Mouse (Mus musculus) lung, postnatal 10 days (tissue): ENCODE results near the gene Fcrlb.
A peak's percentile ranks its signal among the peaks of the same experiment; 100 is the strongest.

Source experiments
- DNase-seq: peaks from one replicate; pipeline ENCODE4 v3.0.0; 2021

Fcrlb gene

GRCm38 (mm10) chr1:170907111-170907455 lies 5.7 kb downstream of the Fcrlb start:
- no peak for DNase-seq

- no peak for DNase-seq
Observed at GRCm38 (mm10) chr1:170903485-170903884, 9.3 kb downstream of the Fcrlb start.

- DNase-seq: peak; percentile 90
Observed at GRCm38 (mm10) chr1:170901536-170902238, 11.1 kb downstream of the Fcrlb start.

GRCm38 (mm10) chr1:170900799-170901467 lies 11.8 kb downstream of the Fcrlb start:
- DNase-seq: peak; percentile 75

- DNase-seq: no peak
Observed at GRCm38 (mm10) chr1:170898413-170899075, 14.2 kb downstream of the Fcrlb start.

- DNase-seq: no peak
Observed at GRCm38 (mm10) chr1:170896651-170897281, 16.0 kb downstream of the Fcrlb start.

GRCm38 (mm10) chr1:170894603-170895602 lies 17.8 kb downstream of the Fcrlb start:
- peak; percentile 35 for DNase-seq

GRCm38 (mm10) chr1:170892279-170892678 lies 20.5 kb downstream of the Fcrlb start:
- no peak for DNase-seq

- no peak for DNase-seq
Observed at GRCm38 (mm10) chr1:170891646-170892045, 21.1 kb downstream of the Fcrlb start.

GRCm38 (mm10) chr1:170889310-170889709 lies 23.4 kb downstream of the Fcrlb start:
- DNase-seq: no peak

GRCm38 (mm10) chr1:170886044-170886458 lies 26.7 kb downstream of the Fcrlb start:
- DNase-seq: no peak

- DNase-seq: peak; percentile 89
Observed at GRCm38 (mm10) chr1:170884978-170885561, 27.7 kb downstream of the Fcrlb start, which contains the start of the genes Gm26620 and Dusp12. TSS of gene Gm26620 (plus strand) at chr1:170885065. TSS of gene Dusp12 (minus strand) at chr1:170885540.

GRCm38 (mm10) chr1:170884390-170884789 lies 28.4 kb downstream of the Fcrlb start:
- no peak for DNase-seq

- DNase-seq: no peak
Observed at GRCm38 (mm10) chr1:170882915-170883485, 29.7 kb downstream of the Fcrlb start.

GRCm38 (mm10) chr1:170876906-170877305 lies 35.8 kb downstream of the Fcrlb start:
- DNase-seq: no peak

- DNase-seq: no peak
Observed at GRCm38 (mm10) chr1:170875676-170876075, 37.1 kb downstream of the Fcrlb start.

GRCm38 (mm10) chr1:170871961-170872360 lies 40.8 kb downstream of the Fcrlb start:
- no peak for DNase-seq

- no peak for DNase-seq
Observed at GRCm38 (mm10) chr1:170871402-170871801, 41.3 kb downstream of the Fcrlb start.

GRCm38 (mm10) chr1:170868905-170869283 lies 43.8 kb downstream of the Fcrlb start:
- DNase-seq: no peak

GRCm38 (mm10) chr1:170868107-170868904 lies 44.4 kb downstream of the Fcrlb start:
- peak; percentile 79 for DNase-seq
